Mouse (Mus musculus) kidney, adult 9 months (tissue): ENCODE measurements around the gene Dusp19.

ENCODE experiments used
- DNase-seq: peaks from one replicate; pipeline ENCODE4 v3.0.0; 2022

Dusp19 gene

DNA sequence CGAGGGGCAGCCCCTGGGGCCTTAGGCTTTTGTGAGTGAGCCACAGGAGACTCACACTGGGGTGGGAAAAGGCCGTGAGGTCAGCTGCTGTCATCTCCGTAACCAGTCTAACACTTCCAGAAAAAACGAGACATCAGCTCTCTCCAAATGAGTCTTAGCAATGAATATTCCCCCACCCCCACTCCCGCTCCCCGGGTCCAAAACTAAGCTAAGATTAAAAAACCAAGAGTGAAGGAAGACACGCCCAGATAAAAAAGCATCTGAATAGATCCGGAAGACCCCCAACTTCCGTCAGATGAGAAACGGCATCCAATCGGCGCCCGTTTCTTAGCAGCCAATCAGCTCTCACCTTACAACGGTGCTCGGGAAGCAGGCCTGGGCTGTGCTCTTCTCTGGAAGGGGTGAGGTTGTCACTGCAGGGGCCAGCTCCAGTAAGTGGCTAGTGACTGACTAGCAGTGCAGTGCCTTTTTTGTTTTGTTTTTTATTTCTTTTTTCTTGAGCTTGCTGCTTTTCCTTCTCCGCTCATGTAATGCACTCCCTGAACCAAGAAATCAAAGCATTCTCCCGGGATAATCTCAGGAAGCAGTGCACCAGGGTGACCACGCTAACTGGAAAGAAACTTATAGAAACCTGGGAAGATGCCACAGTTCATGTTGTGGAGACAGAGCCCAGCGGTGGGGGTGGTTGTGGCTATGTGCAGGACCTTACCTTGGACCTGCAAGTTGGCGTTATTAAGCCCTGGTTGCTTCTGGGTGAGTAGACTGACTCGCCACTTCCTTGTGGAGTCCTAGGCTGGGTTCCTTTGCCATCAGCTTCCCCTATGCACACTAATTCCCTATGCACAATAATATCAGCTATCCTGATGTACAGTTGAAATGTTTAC lies at the start of gene Dusp19, which contains the start of gene Nup35:
Gene Dusp19, plus strand, starts transcription at position 192 of the 884 bp plus-strand sequence.
Gene Nup35, plus strand, starts transcription at position 383 of the 884 bp plus-strand sequence.
- peak; percentile 97 for DNase-seq

DNA sequence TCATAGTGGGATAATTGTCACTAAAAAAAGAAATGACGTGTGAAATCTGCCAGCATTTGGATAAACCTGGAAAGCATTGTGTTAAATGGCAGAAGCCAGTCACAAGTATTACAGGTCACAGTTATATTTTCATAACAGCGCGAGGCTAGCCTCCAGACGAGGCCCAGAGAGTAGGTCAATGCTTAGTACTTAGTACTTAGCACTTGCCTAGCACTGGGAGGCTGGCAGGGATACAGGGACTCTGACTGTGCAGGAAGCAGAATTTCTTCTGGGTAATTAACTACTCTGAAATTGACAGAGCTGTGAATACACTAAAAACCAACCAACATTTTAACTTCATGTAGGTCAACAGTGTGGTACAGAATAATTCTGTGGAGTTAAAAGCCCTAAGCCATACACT lies 49.4 kb upstream of the Dusp19 start:
- DNase-seq, result no peak

DNA sequence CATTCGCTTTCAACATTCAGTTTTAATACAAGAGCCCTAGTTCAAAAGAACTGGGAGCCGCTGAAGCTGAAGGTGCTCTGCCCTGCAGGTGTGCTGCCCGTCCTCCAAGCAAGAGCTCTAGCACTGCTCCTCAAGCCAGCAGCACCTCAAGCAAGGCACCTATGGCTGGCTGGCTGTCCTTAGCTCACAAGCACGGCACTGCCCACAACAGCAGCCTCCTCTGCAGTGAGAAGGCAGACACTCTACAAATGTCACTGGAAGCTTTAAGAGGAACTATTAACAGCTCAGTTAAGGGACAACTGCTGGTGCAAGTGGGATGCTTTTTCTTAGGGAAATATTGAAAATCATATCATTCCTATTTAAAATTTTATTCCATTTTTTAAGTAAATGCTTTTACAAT lies 46.2 kb upstream of the Dusp19 start:
- no peak for DNase-seq

DNA sequence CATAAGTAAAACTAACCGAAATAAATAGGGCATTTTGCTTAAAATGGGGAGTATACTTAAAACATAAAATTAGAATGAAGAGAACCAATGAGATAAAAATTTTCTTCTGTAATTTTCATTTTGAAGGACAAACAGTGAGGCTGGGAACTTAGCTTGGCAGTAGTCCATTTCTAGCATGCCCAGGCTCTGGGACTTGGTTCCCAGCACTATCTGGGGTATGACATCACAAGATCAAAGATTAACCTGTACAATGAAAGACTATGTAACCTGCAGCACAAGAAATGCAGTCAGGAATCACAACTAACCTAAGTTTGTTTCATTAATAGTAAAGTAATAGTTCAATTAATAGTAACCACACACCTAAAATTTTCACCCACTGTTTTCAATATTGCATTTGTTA lies 39.6 kb upstream of the Dusp19 start:
- DNase-seq, result peak; percentile 56

DNA sequence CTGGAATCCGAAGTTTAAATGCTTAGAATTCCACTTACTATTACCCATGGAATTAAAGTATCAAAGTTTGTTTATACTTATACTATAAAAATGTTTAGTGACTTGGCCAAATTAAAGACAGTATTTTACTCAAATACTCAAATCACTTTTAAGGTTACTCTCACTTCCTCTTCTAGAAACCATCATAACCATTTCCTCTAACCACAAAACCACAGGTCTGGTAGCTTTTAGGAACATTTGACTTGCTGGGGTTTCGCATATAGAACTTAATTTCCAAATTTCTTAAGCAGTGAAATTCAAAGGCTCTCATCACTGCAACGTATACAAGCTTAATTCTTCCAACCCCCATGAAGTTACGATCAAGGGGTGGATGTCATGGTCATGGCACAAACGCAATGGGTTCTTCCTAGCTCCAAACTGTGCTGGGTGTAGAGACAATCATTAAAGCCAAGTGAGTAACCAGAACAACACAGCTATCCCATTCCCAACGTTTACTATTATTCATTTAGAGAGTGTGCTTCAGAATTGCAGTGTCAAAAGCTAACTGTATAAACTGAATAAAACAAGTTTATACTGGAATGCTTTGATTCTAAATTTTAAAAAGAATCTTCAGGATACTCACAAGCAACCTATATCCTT lies 37.5 kb upstream of the Dusp19 start:
- no peak for DNase-seq

DNA sequence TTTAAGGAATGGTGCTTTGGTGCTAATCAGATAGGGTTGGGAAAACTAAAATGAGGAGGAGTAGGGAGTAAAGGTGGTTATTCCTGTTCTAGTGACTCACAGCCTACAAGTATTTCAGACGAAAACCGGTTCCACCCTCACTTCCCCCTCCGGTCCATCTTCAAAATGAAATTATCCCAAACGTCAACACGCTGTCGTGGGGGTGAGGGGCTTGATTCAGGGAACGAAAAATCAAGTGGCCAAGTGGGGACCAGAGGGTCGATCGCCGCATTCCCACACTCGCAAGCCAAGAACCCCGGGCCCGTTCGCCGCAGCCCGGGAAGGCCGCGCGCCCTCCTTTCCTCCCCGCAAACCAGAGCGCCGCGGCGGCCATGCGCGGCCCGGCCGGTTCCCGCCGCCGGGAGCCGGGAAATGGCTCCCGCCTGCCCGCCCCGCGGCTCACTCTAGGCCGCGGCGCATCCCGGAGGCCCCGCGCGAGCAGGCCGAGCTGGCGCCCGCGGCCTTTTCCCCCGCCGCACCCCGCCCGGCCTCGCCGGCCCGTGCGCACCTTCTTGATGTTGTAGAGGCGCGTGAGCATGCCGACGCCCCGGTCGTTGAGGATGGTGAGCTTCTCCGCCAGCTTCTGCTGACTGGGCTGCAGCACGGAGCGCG lies 36.4 kb upstream of the Dusp19 start:
- DNase-seq, result peak; percentile 31

DNA sequence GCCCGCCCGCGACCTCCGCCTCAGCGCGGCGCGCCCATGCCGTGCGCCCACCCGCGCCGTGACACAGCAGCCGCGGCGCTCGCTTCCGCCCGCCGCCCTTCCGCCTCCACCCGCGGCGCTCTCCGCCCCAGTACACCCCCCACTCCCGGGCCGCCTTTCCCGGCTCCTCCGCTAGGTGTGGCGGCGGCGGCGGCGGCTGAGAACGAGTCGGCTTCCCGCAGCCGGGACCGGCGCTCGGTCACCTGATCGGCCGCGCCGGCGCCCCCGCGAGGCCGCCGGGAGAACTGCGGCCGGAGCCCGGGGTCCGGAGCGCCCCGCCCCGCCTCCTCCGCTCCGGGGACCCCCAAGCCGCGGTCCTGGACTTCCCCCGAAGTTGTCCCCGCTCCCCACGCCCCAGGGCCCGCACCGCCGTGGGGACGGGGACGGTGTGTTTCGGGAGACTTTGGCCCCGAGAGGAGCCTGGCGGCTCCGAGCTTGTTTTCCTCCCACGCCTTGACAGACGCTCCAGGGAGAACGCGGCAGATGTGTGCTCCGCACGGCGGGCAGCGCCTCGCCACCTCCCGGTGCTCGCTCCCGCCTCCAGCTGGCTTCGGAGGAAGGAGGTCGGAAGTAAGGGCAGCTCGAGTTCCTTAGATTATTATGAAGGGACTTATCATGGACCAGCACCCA lies 35.7 kb upstream of the Dusp19 start, which contains the start of gene Nckap1:
Gene Nckap1, minus strand, starts transcription at position 338 of the 669 bp plus-strand sequence.
- DNase-seq, result peak; percentile 90

DNA sequence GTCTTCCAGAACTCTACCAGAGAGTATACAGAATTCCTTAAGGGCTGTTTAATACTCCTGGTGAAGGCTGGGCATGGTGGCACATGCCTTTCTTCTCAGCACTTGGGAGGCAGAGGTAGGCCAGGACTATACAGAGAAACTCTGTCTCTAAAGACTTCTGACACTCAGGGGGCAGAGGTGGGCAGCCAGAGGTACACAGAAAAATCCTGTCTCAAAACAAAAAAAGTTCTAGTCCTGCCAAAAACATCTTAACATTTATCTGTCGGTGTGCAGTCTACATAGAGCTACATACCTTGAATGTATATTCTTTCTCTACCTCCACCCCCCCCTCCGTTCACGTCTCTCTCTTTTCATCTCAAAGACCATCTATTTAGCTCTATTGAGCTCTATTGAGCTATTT lies 34.5 kb upstream of the Dusp19 start:
- DNase-seq, result no peak

DNA sequence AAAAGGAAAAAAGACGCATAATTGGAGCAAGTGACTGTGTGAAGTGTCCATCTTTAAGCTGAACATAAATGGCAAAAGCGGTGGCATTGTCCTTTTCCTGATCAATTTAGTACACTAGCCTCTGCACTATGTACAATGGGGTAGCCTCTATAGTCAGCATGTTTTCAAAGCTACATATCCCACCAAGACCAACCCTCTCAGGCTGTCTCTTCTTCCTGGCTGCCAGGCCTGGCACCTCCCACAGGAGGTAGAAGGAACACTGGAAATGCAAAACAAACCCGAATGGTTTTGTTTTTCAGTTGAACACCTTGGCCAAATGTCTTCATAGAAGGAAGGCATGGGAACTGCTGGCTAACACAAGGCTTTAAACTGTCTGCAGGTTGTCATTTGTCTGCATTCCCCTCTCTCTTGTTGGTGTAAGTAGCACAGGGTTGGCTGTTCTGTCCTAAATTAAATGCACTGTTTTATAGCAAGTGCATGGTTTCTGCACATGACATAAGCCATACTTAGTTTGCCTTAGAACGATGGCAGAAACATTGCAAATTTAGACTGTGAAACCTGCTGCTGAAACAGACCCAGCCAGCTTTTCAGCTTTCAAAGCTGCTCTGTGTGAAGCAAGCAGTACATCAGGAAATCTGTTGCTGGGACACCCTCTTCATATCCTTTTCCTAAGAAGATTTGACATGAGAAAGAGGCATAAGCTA lies 22.5 kb upstream of the Dusp19 start:
- no peak for DNase-seq

DNA sequence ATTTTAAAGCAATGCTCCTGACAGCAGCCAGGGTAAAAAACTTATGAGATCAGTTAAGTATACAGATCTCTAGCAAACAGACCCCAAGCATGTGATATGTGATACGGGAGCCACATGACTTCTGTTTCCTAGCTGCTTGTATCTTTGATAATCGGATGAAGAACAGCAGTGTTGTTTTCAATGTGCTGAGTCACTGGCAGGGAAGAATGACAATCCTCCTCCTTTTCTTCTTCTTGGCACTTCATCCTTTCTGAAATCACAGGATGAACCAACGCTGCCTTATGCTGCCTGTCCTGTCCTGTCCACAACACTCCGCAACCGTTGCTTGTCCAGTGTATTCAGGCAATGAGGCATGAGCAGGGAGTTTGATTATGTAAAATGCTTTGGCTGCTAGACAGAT lies 19.9 kb upstream of the Dusp19 start:
- no peak for DNase-seq

DNA sequence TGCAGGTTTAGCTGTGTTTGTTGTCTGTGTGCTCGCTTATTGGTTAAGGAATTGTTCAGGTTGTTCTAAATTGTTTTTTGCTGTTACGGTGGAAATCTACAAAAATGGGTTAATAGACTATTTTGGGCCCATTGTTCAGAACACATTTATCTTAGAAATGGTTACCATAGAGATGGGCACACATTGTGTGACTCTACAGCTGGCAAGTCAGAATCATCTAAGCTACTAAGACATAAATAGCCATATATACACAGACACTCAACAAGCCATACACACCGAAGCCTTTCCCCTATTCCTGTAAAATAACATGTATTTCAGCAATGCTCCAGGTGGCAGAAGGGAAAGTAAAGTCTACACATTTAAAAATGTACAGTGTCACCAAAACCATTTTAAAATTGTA lies 17.0 kb upstream of the Dusp19 start:
- DNase-seq, result no peak

DNA sequence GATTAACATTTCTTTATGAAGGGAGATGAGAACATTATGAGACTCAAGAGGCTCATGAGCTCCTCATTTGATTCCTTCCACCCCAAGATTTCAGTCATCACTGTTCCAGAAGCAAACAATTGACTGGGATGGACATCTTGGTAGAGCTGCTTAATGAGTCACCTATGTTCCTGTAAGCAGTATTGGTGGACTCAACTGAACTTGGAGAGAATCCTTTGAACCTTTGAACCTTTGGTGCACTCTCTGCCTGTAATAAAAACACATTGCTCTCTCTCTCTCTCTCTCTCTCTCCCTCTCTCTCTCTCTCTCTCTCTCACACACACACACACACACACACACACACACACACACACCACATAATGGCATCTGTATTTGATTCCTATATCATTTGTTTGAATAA lies 16.2 kb upstream of the Dusp19 start:
- peak; percentile 55 for DNase-seq

DNA sequence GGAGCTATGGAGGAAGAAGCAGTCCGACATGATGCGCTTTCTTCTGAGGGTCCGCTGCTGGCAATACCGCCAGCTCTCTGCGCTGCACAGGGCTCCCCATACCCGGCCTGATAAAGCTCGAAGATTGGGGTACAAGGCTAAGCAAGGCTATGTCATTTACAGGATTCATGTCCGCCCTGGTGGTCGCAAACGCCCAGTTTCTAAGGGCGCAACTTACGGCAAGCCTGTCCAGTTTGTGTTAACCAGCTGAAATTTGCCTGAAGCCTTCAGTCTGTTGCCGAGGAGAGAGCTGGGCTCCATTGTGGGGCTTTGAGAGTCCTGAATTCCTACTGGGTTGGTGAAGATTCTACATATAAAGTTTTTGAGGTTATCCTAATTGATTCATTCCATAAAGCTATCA lies 14.1 kb upstream of the Dusp19 start:
- no peak for DNase-seq

DNA sequence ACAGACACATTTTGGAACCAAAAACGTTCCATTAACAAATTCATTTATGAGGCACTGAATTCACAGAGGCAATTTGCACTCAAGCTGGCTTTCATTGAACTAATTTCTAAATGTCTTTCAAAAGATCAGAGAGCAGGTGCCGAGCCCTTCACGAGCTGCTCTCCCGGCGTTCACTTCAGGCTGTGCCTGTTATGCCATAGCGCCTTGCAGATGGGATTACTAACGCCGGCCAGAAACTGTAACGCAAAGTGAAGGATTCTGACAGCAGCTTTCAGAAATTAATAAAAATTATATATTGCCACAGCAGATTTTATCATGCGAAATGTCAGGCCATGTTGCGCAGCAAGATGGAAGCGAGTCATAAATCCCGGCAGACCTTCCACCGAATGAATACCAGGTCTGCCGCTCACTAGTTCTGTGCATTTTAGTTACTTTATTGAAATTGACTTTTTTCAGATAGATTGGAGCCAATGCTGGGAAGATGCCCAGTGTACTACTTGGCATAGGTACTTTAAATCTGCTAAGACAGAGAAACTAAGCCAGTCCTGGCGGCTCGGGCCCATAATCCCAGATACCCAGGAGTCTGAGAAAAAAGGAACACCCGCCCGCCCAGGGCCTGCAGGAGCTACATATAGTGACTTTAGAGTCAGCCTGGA lies 12.9 kb upstream of the Dusp19 start:
- DNase-seq, result no peak

DNA sequence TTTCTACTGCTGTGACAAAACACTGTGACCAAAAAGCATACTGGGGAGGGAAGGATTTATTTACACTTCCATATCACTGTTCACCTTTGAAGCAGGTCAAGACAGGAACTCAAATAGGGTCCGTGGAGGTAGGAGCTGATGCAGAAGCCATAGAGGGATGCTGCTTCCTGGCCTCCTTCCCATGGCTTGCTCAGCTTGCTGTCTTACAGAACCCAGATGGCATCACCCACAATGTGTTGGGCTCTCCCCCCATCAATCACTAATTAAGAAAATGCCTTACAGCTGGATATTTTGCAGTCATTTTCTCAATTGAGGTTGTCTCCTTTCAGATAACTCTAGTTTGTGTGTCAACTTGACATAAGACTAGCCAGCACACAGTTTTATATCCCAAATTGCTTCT lies 4.6 kb upstream of the Dusp19 start:
- no peak for DNase-seq

DNA sequence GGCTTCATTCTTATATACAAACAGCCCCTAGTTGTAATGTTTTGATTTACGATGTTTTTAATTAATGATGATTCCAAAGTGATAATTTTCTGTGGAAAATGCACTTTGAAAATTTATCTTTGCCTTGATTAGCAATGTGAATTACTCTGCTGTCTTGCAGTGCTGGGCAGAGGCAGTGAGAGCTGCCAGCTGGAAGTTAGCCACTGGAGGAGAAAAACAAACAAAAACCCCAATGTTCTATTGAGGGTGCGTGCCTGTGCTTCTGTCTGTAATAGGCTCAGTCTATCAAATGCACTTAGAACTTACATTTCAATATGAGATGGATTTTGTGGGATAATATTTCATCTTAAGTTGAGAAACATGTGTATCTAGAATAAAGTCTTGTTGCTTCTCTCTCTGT lies 4.0 kb upstream of the Dusp19 start:
- DNase-seq, result no peak

DNA sequence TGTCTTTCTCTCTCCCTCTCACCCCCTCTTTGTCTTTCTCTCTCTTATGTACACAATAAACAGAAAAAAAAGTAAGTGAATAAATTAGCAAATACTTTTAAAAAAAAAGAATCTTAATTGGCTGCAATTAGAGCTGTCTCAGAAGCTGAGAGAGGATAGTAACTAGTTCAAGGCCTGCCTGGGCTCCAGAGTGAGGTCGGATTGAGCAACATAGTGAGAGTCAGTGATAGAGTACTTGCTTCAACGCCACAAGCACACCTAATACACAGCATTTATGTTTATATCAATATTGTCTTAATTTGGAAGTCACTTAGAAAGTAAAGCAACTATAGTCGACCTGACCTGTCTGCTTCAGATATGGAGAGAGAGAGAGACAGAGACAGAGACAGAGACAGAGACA lies 2.1 kb downstream of the Dusp19 start:
- DNase-seq, result no peak

DNA sequence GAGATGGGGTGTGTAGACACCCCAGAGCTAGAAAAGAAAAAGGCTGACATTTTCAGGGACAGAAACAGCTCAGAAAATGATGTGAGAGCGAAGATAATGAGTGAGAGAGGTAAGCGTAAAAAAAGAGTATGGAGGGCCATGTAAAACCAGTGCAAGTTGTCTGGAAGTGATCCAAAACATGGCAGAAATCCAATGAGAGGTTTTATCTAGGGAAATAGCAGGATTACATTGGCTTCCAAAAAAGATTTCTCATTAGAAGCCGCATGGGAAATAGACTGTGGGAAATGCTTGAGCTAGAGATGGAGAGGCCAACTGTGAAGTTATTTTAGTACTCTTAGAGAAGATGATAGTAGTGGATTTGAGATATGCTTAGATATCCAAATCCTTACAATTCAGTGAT lies 5.1 kb downstream of the Dusp19 start:
- DNase-seq, result no peak

DNA sequence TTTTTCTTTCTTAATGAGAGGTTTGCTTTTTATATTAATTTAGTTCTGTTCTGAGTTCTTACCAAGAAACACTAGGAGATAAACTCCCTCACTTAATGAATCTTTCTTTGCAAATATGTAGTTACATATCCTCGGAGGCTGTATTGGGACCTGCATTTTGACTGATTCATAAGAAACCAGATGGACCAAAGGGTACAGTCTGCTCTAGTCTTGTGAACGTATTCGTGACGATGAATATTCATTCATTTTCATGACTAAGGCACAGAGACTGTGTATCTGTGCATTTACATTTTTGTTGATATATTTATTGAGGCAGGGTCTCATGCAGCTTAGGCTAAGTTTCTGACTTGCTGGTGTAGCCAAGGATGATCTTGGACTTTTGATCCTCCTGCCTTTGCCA lies 7.7 kb downstream of the Dusp19 start:
- no peak for DNase-seq

DNA sequence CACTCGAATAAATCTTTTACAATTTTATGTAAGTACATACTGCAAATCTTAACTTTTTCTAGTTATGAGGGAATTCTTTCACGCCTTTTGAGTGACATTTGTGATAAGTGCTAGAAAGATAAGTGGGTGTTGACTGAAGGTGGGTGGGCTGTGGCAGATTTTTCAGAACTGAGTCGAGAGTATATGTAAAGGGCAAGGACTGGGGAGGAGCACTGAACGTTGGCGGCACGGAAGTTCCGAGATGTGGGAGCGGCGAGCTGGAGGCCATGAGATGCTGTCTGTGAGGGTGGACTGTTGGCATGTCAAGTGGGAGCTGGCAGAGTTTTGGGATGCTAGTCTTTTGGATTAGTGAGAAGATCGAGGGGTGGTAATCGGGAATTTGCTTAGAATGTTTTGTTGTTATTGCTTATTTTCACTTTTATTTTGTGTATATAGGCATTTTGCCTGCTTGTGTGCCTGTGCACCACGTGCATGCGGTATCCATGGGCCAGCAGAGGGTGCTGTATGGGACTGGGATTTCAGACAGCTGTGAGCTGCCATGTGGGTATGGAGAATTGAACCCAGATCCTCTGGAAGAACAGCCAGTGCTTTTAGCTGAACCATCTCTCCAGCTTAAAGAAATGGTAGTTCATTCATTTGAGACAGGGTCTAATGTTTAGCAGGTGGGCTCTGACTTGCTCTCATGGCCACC lies 15.6 kb downstream of the Dusp19 start:
- DNase-seq, result no peak
